Mouse (Mus musculus): ENCODE measurements around the gene Zfp598. TPM values are rescaled to one million over a fixed set of nuclear protein-coding genes. Genes with fewer than 3 reads are reported as not detected.
"Not testable (repeated sequence)": the region's sequence is repeated elsewhere in the genome, so short reads cannot be mapped to it uniquely, and the experiment has no call there.

Gene Zfp598
- polyA plus RNA-seq, 1 experiment: 29.6 TPM

DNA sequence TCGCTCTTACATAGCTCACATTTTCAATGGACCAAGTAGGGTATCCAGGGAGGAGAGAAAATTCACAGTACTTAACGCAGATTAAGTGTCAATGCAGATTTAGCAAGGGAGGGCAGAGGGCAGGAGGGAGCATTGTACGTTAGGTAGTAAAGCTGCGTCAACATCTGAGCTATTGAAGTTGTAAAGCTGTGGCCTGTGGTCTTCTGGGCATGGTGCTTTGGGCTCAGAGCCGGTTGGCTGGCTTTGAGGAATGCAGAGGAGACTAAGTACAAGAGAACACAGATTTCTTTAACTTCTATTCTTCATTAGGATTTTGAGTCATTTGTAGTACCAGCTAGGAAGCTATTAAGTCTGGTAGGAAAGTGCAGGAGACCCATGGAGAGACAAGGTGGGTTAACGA is 46.1 kb downstream of the Zfp598 start:
- Histone ChIP-seq H3K27ac (ENCODE audit: insufficient read depth, low read depth, low read length) (no peak overlapping the region), H3K4me3 (ENCODE audit: insufficient read depth, low read length) (no peak overlapping the region), H3K4me1 (ENCODE audit: control insufficient read depth, insufficient read depth, low read length) (no peaks in the 10 kb centered on the region)
- no peak for TF ChIP-seq CTCF (IDR thresholded peaks at IDR 0.05; ENCODE audit: low read depth, low read length)
- no peak for TF ChIP-seq POLR2A (IDR thresholded peaks at IDR 0.05; ENCODE audit: borderline replicate concordance, low read depth, low read length)

DNA sequence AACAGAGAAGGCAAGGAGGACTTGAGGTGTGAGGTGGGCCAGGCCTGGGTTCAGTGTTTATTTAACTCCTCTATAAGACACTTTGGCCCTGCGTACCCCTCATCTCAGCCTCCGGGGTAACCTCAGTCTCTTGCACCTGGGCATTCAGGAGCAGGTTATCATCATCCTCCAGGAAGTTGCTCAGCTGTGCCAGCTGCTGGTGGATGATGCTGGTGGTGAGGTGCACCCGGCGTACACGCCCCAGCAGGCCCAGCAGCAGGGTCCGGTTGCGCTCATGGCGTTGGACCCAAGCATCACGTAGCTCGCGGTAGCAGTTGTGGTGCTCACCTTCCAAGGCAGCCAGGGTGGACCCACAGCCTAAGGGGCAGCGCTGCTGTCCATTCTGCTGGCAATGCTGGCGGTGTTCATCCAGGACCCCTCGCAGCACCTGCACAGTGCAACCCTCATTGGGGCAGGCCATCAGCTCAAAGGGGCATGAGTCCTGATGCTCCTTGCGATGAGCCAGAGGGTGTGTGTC is 46.7 kb downstream of the Zfp598 start:
- Histone ChIP-seq H3K27ac (ENCODE audit: insufficient read depth, low read depth, low read length) (no peak overlapping the region), H3K4me1 (ENCODE audit: control insufficient read depth, insufficient read depth, low read length) (no peaks in the 10 kb centered on the region), H3K4me3 (ENCODE audit: insufficient read depth, low read length) (no peak overlapping the region)
- no peak for TF ChIP-seq CTCF (IDR thresholded peaks at IDR 0.05; ENCODE audit: low read depth, low read length)
- TF ChIP-seq POLR2A (IDR thresholded peaks at IDR 0.05; ENCODE audit: borderline replicate concordance, low read depth, low read length): no peak

DNA sequence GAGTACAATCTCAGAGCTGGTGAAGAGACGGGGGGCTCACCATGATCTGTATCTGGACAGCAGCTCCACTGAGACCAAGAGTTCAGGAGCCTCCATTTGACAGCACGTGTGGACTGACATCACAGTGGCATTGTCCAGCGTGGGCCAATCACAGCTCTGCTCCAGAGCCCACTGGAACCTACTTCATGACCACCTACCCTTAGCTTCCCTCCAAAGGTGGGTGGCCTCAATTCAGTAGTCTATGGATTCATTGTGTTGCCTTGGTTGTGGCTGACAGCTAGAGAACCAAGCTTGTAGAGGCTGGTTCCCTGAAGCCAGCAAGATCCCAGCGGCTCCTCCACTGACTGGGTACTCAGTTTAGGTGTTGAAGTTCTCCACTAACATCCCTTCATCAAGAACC is 48.5 kb downstream of the Zfp598 start, which contains the start of the genes Rnf151 and Rps2:
TSS of gene Rnf151 (minus strand) at position 121 of the 400 bp plus-strand sequence.
TSS of gene Rps2 (plus strand) at position 174 of the 400 bp plus-strand sequence.
- Histone ChIP-seq H3K4me1 (ENCODE audit: control insufficient read depth, insufficient read depth, low read length) (peaks cover 2% of the 10 kb centered on the region; the same call in 1 of the 2 replicates), H3K4me3 (ENCODE audit: insufficient read depth, low read length) (peak within 1 kb of the TSS; percentile 73), H3K27ac (ENCODE audit: insufficient read depth, low read depth, low read length) (no peak within 1 kb of the TSS)
- TF ChIP-seq POLR2A (IDR thresholded peaks at IDR 0.05; ENCODE audit: borderline replicate concordance, low read depth, low read length) (no peak), CTCF (IDR thresholded peaks at IDR 0.05; ENCODE audit: low read depth, low read length) (no peak)

GRCm38 (mm10) chr17:24718938-24719337 is 49.5 kb downstream of the Zfp598 start:
- not testable (repeated sequence) for H3K4me1 ChIP-seq (ENCODE audit: control insufficient read depth, insufficient read depth, low read length)
- Histone ChIP-seq H3K4me3 (ENCODE audit: insufficient read depth, low read length) (peak overlapping the region; percentile 73), H3K27ac (ENCODE audit: insufficient read depth, low read depth, low read length) (0 out of 2 replicates have a peak overlapping the region, but pooled peaks have one; percentile 67)

DNA sequence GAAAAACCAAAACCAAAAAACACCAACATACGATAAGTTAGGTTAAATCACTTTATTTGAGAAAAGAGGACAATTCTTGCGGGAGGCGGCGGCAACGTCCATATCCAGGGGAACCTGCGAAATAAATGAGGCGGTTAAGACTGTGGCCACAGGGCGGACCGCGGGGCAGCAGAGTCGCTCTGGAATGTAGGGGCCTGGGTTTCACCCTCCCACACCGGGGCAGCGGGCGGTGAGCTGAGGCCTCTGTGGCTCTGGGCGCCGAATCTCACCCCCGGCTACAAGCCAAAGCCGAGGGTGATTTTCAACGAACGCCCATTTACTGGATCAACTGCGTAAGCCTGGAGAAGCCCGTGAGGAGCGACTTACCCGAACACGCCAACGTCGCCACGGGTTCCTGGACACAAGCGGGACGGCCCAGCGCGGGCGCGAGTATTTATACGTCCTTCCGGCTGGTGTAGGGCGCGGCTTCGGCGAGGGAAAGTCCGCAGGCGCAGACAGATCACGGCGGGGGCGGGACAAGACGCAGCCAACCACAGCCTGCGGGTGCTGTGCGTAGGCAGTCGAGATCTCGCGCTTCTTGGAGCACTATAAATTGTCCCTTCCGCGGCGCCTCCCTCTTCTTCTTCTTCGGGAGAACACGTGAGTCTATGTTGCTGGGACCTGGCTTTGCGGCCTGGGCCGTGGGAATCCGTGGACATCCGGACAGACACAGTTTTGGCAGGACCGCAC is 50.2 kb downstream of the Zfp598 start:
- TF ChIP-seq POLR2A (IDR thresholded peaks at IDR 0.05; ENCODE audit: borderline replicate concordance, low read depth, low read length) (peak; percentile 82), CTCF (IDR thresholded peaks at IDR 0.05; ENCODE audit: low read depth, low read length) (no peak)
- H3K27ac ChIP-seq (ENCODE audit: insufficient read depth, low read depth, low read length): peak overlapping the region; percentile 67
- peak overlapping the region; percentile 73 for H3K4me3 ChIP-seq (ENCODE audit: insufficient read depth, low read length)
- peaks cover 5% of the 10 kb centered on the region; the same call in 1 of the 2 replicates for H3K4me1 ChIP-seq (ENCODE audit: control insufficient read depth, insufficient read depth, low read length)

DNA sequence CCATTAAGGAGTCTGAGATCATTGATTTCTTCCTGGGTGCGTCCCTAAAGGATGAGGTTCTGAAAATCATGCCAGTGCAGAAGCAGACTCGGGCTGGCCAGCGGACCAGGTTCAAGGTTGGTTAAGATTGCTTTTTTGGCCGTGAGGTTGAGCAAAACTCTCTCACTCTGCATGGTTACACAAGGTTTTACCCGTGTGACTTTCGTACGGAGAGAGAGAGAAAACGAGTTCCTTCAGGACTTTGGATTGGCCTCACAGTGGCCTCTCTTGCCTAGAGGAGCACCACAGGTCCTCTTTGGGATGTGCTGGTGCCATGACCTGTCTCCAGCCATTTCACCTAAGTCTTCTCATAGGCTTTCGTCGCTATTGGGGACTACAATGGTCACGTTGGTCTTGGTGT is 51.1 kb downstream of the Zfp598 start:
- Histone ChIP-seq H3K27ac (ENCODE audit: insufficient read depth, low read depth, low read length) (peak overlapping the region; percentile 64), H3K4me3 (ENCODE audit: insufficient read depth, low read length) (peak overlapping the region; percentile 67)
- H3K4me1 ChIP-seq (ENCODE audit: control insufficient read depth, insufficient read depth, low read length): not testable (repeated sequence)

- H3K4me1 ChIP-seq (ENCODE audit: control insufficient read depth, insufficient read depth, low read length); H3K27ac ChIP-seq (ENCODE audit: insufficient read depth, low read depth, low read length): not testable (repeated sequence)
- peak overlapping the region; percentile 53 for H3K4me3 ChIP-seq (ENCODE audit: insufficient read depth, low read length)
These were observed 52.0 kb downstream of the Zfp598 start for GRCm38 (mm10) chr17:24721383-24721955.

GRCm38 (mm10) chr17:24722220-24722924 is 52.9 kb downstream of the Zfp598 start:
- Histone ChIP-seq H3K4me3 (ENCODE audit: insufficient read depth, low read length) (peak overlapping the region; percentile 35), H3K4me1 (ENCODE audit: control insufficient read depth, insufficient read depth, low read length) (peaks cover 5% of the 10 kb centered on the region; the same call in 1 of the 2 replicates), H3K27ac (ENCODE audit: insufficient read depth, low read depth, low read length) (no peak overlapping the region)
- TF ChIP-seq CTCF (IDR thresholded peaks at IDR 0.05; ENCODE audit: low read depth, low read length): no peak
- TF ChIP-seq POLR2A (IDR thresholded peaks at IDR 0.05; ENCODE audit: borderline replicate concordance, low read depth, low read length): no peak

DNA sequence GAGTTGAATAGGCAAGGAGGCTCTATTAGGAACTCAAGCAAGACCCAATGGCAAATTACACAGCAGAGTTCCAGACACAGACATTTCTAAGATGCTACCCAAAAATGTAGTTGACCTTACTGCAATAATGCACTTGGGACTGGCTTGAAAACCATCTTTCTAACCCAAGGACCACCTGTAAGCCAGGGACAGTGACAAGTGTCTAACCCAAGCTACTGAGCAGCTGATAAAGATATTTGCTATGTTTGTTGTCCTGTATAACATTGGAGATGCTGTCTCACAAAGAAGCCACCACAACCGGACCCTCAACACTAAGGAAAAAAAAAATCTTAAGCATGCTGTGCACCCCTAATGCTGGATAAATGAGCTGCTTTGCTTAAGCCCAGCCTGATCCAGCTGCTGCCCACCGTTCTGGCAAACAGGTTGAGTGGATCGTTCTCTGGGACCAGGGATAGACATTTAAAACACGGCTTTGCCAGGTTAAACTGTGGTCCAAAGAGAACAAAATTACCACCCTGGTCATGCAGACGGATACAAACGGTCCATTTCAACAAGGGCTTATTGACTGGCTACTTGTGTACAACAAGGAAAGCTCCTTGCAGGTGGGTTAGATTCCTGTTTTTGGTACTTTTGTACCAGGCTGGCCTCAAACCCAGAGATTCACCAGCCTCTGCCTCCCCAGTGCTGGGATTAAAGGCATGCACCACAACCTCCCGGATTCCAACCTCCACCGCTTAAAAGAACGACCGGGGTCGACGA is 53.8 kb downstream of the Zfp598 start:
- TF ChIP-seq CTCF (IDR thresholded peaks at IDR 0.05; ENCODE audit: low read depth, low read length) (no peak), POLR2A (IDR thresholded peaks at IDR 0.05; ENCODE audit: borderline replicate concordance, low read depth, low read length) (peak; percentile 32; the same call in 1 of the 2 replicates)
- peak overlapping the region; percentile 57 for H3K27ac ChIP-seq (ENCODE audit: insufficient read depth, low read depth, low read length)
- H3K4me3 ChIP-seq (ENCODE audit: insufficient read depth, low read length): peak overlapping the region; percentile 78
- H3K4me1 ChIP-seq (ENCODE audit: control insufficient read depth, insufficient read depth, low read length): peaks cover 5% of the 10 kb centered on the region; the same call in 1 of the 2 replicates

All from bone marrow macrophage, adult 2 months (primary cell).